Mouse (Mus musculus) kidney, adult 2 months (tissue): Measurements from ENCODE around the gene Prex1.

ENCODE experiments used
- CTCF ChIP-seq: fragments of 200-500 bp; conservative IDR thresholded peaks from 2 replicates; pipeline ENCODE4 v1.5.1; 2011; ENCODE audit warnings: low read depth, mild to moderate bottlenecking, control low read depth, low read length, moderate library complexity, mixed read lengths; ENCODE audit not compliant: insufficient read depth, insufficient read length
- POLR2A ChIP-seq: fragments of 200-500 bp; IDR thresholded peaks from one replicate; pipeline ENCODE4 v1.6.1; 2011; ENCODE audit warnings: low read depth, low read length, control low read depth

DNA sequence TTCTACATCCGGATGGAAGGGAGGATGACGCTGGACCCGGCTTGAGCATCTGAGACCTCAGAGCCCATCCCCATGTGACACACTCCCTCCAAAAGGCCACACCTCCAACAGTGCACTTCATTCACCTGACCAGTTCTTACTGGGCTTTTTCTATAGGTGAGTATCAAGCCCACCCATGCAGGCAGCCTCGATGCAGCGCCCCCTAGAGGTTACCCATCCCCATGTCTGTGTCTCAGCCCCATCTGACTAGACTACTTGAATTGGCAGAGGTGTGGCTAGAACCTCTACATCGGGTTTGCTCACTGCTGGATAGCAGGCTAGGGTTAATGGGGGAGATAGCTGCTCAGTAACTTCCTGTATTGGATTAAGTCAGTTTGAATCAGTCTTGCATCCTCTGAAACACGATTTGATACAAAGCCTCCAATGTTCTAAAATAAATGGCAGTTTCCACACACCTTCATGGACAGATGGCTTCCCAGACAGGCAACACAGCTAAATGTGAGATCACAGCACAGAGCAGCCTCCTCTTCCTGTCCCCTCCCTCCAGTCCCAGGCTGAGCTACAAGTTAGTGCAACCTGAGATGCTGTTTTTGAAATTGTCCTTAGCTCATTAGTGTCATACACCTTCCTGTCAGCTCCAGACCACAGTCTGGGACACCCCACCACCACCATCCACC lies 168.9 kb downstream of the Prex1 start:
- TF ChIP-seq POLR2A (no peak), CTCF (no peak)
